Mouse (Mus musculus): ENCODE measurements around the gene Hist1h3c.

DNA sequence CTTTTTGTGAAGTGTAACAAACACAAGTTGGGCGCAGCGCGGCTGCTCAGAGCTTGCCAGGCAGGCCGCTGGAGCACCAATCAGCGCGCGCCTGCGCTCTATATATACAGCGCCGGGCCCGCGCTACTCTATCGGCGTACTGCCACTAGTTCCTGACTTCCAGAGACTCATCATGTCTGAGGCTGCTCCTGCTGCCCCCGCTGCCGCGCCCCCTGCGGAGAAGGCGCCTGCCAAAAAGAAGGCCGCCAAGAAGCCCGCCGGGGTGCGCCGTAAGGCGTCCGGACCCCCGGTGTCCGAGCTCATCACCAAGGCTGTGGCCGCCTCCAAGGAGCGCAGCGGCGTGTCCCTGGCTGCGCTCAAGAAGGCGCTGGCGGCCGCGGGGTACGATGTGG, 6.7 kb downstream of the Hist1h3c start, which contains the start of gene Hist1h1c:
- no peak for TF ChIP-seq CTCF (IDR thresholded peaks at IDR 0.05; ENCODE audit: extremely low read depth, insufficient read depth, insufficient read length, insufficient replicate concordance)
- peak; percentile 99 for TF ChIP-seq POLR2A (IDR thresholded peaks at IDR 0.05; ENCODE audit: low read depth, low read length)

Measured in spleen, adult 2 months (tissue).